Mouse (Mus musculus): ENCODE results near the gene Tmem210. TPM values are rescaled to one million over a fixed set of nuclear protein-coding genes. Genes with fewer than 3 reads are reported as not detected.

The Tmem210 gene
- polyA plus RNA-seq, 1 experiment from 2014 or later = not detected

DNA sequence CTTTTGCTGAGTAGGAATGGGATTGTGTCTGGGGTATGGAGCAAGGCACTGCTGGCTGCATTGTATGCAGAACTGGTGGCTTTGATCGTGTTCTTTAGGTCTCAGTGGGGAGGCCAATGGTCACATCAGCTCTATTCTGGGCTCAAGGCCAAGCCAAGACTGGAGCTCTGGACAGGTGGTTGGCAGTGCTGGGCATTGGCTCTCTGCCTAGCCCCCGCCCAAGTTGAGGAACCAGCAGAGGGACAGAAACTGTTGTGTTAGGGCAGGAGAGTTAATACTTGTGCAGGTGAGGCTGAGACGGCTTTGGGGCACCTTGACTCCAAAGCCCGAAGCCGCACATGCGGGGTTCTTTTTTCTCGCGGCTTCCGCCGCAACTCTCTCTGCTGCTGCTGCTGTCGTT lies 1.7 kb downstream of the Tmem210 start, which contains the start of gene Lrrc26:
Gene Lrrc26 (plus strand): TSS at position 265 of the 400 bp plus-strand sequence.
- no peak within 1 kb of the TSS for H3K27ac ChIP-seq (ENCODE audit: low read depth, low read length)
- peak within 1 kb of the TSS; percentile 10; the same call in 1 of the 2 replicates for H3K4me3 ChIP-seq (ENCODE audit: low read depth, low read length)
- peaks cover 59% of the 10 kb centered on the region for H3K27me3 ChIP-seq (ENCODE audit: control insufficient read depth, insufficient read depth, low read length)

GRCm38 (mm10) chr2:25290101-25290815 lies 2.3 kb downstream of the Tmem210 start:
- Histone ChIP-seq H3K4me1 (replicated peaks; ENCODE audit: control insufficient read depth, insufficient read depth, low read length) (peaks cover 5% of the 10 kb centered on the region; the same call in 1 of the 2 replicates), H3K4me2 (replicated peaks; ENCODE audit: low read depth, low read length) (no peak overlapping the region), H3K9ac (ENCODE audit: low read depth, low read length) (no peak overlapping the region), H3K36me3 (ENCODE audit: control insufficient read depth, insufficient read depth, low read length) (no peaks in the 10 kb centered on the region), H3K9me3 (ENCODE audit: control insufficient read depth, low read length) (no peaks in the 10 kb centered on the region), H3K27me3 (ENCODE audit: control insufficient read depth, insufficient read depth, low read length) (peaks cover 59% of the 10 kb centered on the region), H3K27ac (ENCODE audit: low read depth, low read length) (no peak overlapping the region), H3K4me3 (ENCODE audit: low read depth, low read length) (peak overlapping the region; percentile 10; the same call in 1 of the 2 replicates)
- no peak for ATAC-seq (ENCODE audit: low FRiP score)
- peak; percentile 38 for DNase-seq (ENCODE audit: low spot score)
- WGBS = 2% methylated on average over 54 of the region's 54 CpGs

More for the DNA sequence above, 1.7 kb downstream of the Tmem210 start, which contains the start of gene Lrrc26:
- WGBS = 9% methylated on average over 11 of the region's 11 CpGs
- no peak for DNase-seq (ENCODE audit: low spot score)
- H3K4me2 ChIP-seq (replicated peaks; ENCODE audit: low read depth, low read length) = no peak within 1 kb of the TSS
- H3K4me1 ChIP-seq (replicated peaks; ENCODE audit: control insufficient read depth, insufficient read depth, low read length) = peaks cover 5% of the 10 kb centered on the region; the same call in 1 of the 2 replicates
- H3K36me3 ChIP-seq (ENCODE audit: control insufficient read depth, insufficient read depth, low read length) = no peaks in the 10 kb centered on the region
- H3K9ac ChIP-seq (ENCODE audit: low read depth, low read length) = no peak within 1 kb of the TSS
- ATAC-seq (ENCODE audit: low FRiP score) = no peak
- no peaks in the 10 kb centered on the region for H3K9me3 ChIP-seq (ENCODE audit: control insufficient read depth, low read length)

DNA sequence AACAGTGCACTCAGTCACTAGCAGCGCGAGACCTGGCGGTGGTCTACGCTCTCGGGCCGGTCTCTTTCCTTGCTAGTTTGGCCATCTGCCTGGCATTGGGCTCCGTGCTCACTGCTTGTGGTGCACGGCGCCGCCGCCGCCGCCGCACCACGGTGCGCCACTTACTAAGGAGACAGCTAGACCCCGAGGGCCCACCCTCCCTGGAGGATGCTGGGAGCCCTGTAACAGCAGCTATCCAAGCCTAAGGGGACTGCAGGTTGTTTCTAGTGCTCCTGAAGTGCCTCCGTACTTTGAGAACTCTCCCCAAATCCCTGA lies 2.8 kb downstream of the Tmem210 start:
- Histone ChIP-seq H3K4me3 (ENCODE audit: low read depth, low read length) (peak overlapping the region; percentile 10; the same call in 1 of the 2 replicates), H3K9me3 (ENCODE audit: control insufficient read depth, low read length) (no peaks in the 10 kb centered on the region), H3K4me2 (replicated peaks; ENCODE audit: low read depth, low read length) (no peak overlapping the region), H3K36me3 (ENCODE audit: control insufficient read depth, insufficient read depth, low read length) (no peaks in the 10 kb centered on the region), H3K4me1 (replicated peaks; ENCODE audit: control insufficient read depth, insufficient read depth, low read length) (peaks cover 5% of the 10 kb centered on the region; the same call in 1 of the 2 replicates), H3K27me3 (ENCODE audit: control insufficient read depth, insufficient read depth, low read length) (peaks cover 63% of the 10 kb centered on the region), H3K27ac (ENCODE audit: low read depth, low read length) (no peak overlapping the region), H3K9ac (ENCODE audit: low read depth, low read length) (no peak overlapping the region)
- peak; percentile 23 for DNase-seq (ENCODE audit: low spot score)
- 2% methylated on average over 18 of the region's 18 CpGs for WGBS
- no peak for ATAC-seq (ENCODE audit: low FRiP score)

GRCm38 (mm10) chr2:25291184-25292053 lies 3.5 kb downstream of the Tmem210 start:
- ATAC-seq (ENCODE audit: low FRiP score) = peak; percentile 11; the same call in 1 of the 2 replicates
- DNase-seq (ENCODE audit: low spot score) = peak; percentile 18
- Histone ChIP-seq H3K27me3 (ENCODE audit: control insufficient read depth, insufficient read depth, low read length) (peaks cover 65% of the 10 kb centered on the region), H3K9ac (ENCODE audit: low read depth, low read length) (no peak overlapping the region), H3K36me3 (ENCODE audit: control insufficient read depth, insufficient read depth, low read length) (no peaks in the 10 kb centered on the region), H3K9me3 (ENCODE audit: control insufficient read depth, low read length) (no peaks in the 10 kb centered on the region), H3K4me3 (ENCODE audit: low read depth, low read length) (peak overlapping the region; percentile 25; the same call in 1 of the 2 replicates), H3K4me1 (replicated peaks; ENCODE audit: control insufficient read depth, insufficient read depth, low read length) (peaks cover 5% of the 10 kb centered on the region; the same call in 1 of the 2 replicates), H3K27ac (ENCODE audit: low read depth, low read length) (no peak overlapping the region), H3K4me2 (replicated peaks; ENCODE audit: low read depth, low read length) (peak overlapping the region; percentile 44)
- WGBS = 7% methylated on average over 31 of the region's 32 CpGs

- 6% methylated on average over 42 of the region's 43 CpGs for WGBS
- H3K9ac ChIP-seq (ENCODE audit: low read depth, low read length) = peak overlapping the region; percentile 23; the same call in 1 of the 2 replicates
- no peaks in the 10 kb centered on the region for H3K9me3 ChIP-seq (ENCODE audit: control insufficient read depth, low read length)
- peaks cover 5% of the 10 kb centered on the region; the same call in 1 of the 2 replicates for H3K4me1 ChIP-seq (replicated peaks; ENCODE audit: control insufficient read depth, insufficient read depth, low read length)
- no peaks in the 10 kb centered on the region for H3K36me3 ChIP-seq (ENCODE audit: control insufficient read depth, insufficient read depth, low read length)
- peak; percentile 7; the same call in 1 of the 2 replicates for ATAC-seq (ENCODE audit: low FRiP score)
- peak overlapping the region; percentile 44 for H3K4me2 ChIP-seq (replicated peaks; ENCODE audit: low read depth, low read length)
- H3K27me3 ChIP-seq (ENCODE audit: control insufficient read depth, insufficient read depth, low read length) = peaks cover 64% of the 10 kb centered on the region
- peak; percentile 31 for DNase-seq (ENCODE audit: low spot score)
- H3K4me3 ChIP-seq (ENCODE audit: low read depth, low read length) = peak overlapping the region; percentile 25
- H3K27ac ChIP-seq (ENCODE audit: low read depth, low read length) = no peak overlapping the region
Observed at GRCm38 (mm10) chr2:25292054-25292544, 4.2 kb downstream of the Tmem210 start.

- Histone ChIP-seq H3K9me3 (ENCODE audit: control insufficient read depth, low read length) (no peaks in the 10 kb centered on the region), H3K27ac (ENCODE audit: low read depth, low read length) (no peak overlapping the region), H3K4me3 (ENCODE audit: low read depth, low read length) (no peak overlapping the region), H3K36me3 (ENCODE audit: control insufficient read depth, insufficient read depth, low read length) (no peaks in the 10 kb centered on the region), H3K27me3 (ENCODE audit: control insufficient read depth, insufficient read depth, low read length) (peaks cover 67% of the 10 kb centered on the region), H3K4me1 (replicated peaks; ENCODE audit: control insufficient read depth, insufficient read depth, low read length) (peaks cover 5% of the 10 kb centered on the region; the same call in 1 of the 2 replicates), H3K9ac (ENCODE audit: low read depth, low read length) (no peak overlapping the region), H3K4me2 (replicated peaks; ENCODE audit: low read depth, low read length) (no peak overlapping the region)
- DNase-seq (ENCODE audit: low spot score) (peak; percentile 93), ATAC-seq (ENCODE audit: low FRiP score) (no peak)
- 0% methylated on average over 1 of the region's 1 CpGs for WGBS
Observed at GRCm38 (mm10) chr2:25292856-25293255, 4.9 kb downstream of the Tmem210 start.

GRCm38 (mm10) chr2:25293706-25294105 lies 5.8 kb downstream of the Tmem210 start:
- H3K27me3 ChIP-seq (ENCODE audit: control insufficient read depth, insufficient read depth, low read length) = peaks cover 58% of the 10 kb centered on the region
- no peak overlapping the region for H3K9ac ChIP-seq (ENCODE audit: low read depth, low read length)
- no peak overlapping the region for H3K4me3 ChIP-seq (ENCODE audit: low read depth, low read length)
- no peaks in the 10 kb centered on the region for H3K36me3 ChIP-seq (ENCODE audit: control insufficient read depth, insufficient read depth, low read length)
- no peak for DNase-seq (ENCODE audit: low spot score)
- H3K4me2 ChIP-seq (replicated peaks; ENCODE audit: low read depth, low read length) = no peak overlapping the region
- whole genome bisulfite sequencing = 77% methylated on average over 9 of the region's 9 CpGs
- no peak for ATAC-seq (ENCODE audit: low FRiP score)
- no peaks in the 10 kb centered on the region for H3K9me3 ChIP-seq (ENCODE audit: control insufficient read depth, low read length)
- no peak overlapping the region for H3K27ac ChIP-seq (ENCODE audit: low read depth, low read length)
- peaks cover 5% of the 10 kb centered on the region; the same call in 1 of the 2 replicates for H3K4me1 ChIP-seq (replicated peaks; ENCODE audit: control insufficient read depth, insufficient read depth, low read length)

- H3K4me1 ChIP-seq (replicated peaks; ENCODE audit: control insufficient read depth, insufficient read depth, low read length) = peaks cover under 1% of the 10 kb centered on the region; the same call in 1 of the 2 replicates
- H3K36me3 ChIP-seq (ENCODE audit: control insufficient read depth, insufficient read depth, low read length) = no peaks in the 10 kb centered on the region
- no peak overlapping the region for H3K4me3 ChIP-seq (ENCODE audit: low read depth, low read length)
- no peak overlapping the region for H3K27ac ChIP-seq (ENCODE audit: low read depth, low read length)
- no peak overlapping the region for H3K9ac ChIP-seq (ENCODE audit: low read depth, low read length)
- 78% methylated on average over 8 of the region's 8 CpGs for WGBS
- H3K4me2 ChIP-seq (replicated peaks; ENCODE audit: low read depth, low read length) = no peak overlapping the region
- H3K9me3 ChIP-seq (ENCODE audit: control insufficient read depth, low read length) = no peaks in the 10 kb centered on the region
- ATAC-seq (ENCODE audit: low FRiP score) (no peak), DNase-seq (ENCODE audit: low spot score) (no peak)
- H3K27me3 ChIP-seq (ENCODE audit: control insufficient read depth, insufficient read depth, low read length) = peaks cover 24% of the 10 kb centered on the region
Observed at GRCm38 (mm10) chr2:25297093-25297492, 9.1 kb downstream of the Tmem210 start.

Measured in hindbrain, embryonic 11.5 days (tissue).